Mouse (Mus musculus): ENCODE results near the gene Gm2832. TPM values are rescaled to one million over a fixed set of nuclear protein-coding genes. Genes with fewer than 3 reads are reported as not detected.
"Not testable (repeated sequence)": the region's sequence is repeated elsewhere in the genome, so short reads cannot be mapped to it uniquely, and the experiment has no call there.

Gene Gm2832
- polyA plus RNA-seq (2012), result not detected in 2 replicates

- H3K4me1 ChIP-seq (ENCODE audit: control insufficient read depth); H3K36me3 ChIP-seq (ENCODE audit: control insufficient read depth); H3K9me3 ChIP-seq (ENCODE audit: control insufficient read depth, low read length); H3K27me3 ChIP-seq (ENCODE audit: control insufficient read depth); H3K4me3 ChIP-seq (replicated peaks): not testable (repeated sequence)
Measured at GRCm38 (mm10) chr14:41278505-41278904, at the start of gene Gm2832. Gm2832 (plus strand) TSS chr14:41278805.

DNA sequence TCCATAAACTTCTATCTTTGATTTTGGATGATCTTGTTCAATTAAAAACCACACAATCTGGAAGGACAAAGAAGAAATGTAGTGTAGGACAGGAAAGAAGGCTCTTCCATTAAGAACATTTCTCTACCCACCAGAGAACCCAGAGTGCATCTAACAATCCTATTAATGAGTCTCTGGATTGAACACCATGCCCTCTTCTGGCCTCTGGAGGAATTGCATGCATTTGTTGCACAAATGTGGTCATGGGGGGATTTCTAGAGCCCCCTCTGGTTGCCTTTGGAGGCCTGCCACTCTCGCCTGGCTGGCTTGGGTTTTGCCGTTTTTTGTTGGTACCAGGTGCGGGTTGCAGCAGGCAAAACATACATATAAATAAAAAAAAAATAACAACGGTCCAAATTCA, 15.3 kb upstream of the Gm2832 start:
- H3K4me1 ChIP-seq (ENCODE audit: control insufficient read depth); H3K36me3 ChIP-seq (ENCODE audit: control insufficient read depth); H3K9me3 ChIP-seq (ENCODE audit: control insufficient read depth, low read length); H3K4me3 ChIP-seq (replicated peaks); H3K27me3 ChIP-seq (ENCODE audit: control insufficient read depth): not testable (repeated sequence)

DNA sequence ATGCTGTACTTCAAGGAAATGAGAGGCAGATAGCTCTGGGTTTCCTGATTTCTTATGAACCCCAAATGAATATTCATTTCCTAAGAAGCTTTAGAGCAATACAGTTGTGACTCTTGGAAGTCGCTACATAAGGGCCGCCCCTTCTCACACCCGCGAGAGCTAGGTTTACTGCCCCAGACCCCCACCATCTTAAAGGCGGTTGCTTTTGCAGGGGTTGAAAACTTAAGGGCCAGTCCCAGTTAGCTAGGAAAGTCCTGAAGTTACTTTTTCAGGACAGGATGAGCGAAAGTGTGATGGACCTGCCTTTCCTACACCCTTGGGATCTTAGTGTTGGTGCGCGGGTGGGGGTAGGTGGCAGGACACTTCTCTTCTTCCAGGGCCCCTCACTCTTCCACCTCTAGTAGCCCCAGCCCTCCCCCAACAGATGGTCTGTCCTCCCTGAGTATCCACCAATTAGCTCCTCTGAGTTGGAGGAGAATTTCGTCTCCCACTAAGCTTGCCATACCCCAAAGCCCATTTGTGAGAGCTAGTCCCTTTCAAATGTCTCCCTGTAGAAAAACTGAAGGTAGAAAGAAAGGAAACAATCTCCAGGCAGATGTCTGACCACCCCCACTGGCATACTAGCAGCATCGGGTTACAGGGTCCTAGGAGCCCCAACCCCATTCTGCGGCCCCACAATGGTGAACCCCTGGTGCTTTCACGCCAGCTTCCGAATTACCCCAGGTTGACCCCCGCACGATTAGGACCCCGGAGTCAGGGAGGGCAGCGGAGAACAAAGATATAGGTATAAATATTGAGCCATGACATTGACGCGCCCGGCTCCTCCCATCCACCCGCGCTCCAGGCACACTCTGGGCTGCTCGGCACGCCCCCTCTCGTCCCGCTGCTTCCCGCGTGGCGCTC, 14.5 kb upstream of the Gm2832 start:
- not testable (repeated sequence) for H3K36me3 ChIP-seq (ENCODE audit: control insufficient read depth); H3K4me1 ChIP-seq (ENCODE audit: control insufficient read depth); H3K4me3 ChIP-seq (replicated peaks); H3K9me3 ChIP-seq (ENCODE audit: control insufficient read depth, low read length); H3K27me3 ChIP-seq (ENCODE audit: control insufficient read depth)

- H3K4me1 ChIP-seq (ENCODE audit: control insufficient read depth); H3K27me3 ChIP-seq (ENCODE audit: control insufficient read depth); H3K4me3 ChIP-seq (replicated peaks); H3K36me3 ChIP-seq (ENCODE audit: control insufficient read depth); H3K9me3 ChIP-seq (ENCODE audit: control insufficient read depth, low read length): not testable (repeated sequence)
Measured at GRCm38 (mm10) chr14:41264756-41265566, 13.6 kb upstream of the Gm2832 start.

- H3K27me3 ChIP-seq (ENCODE audit: control insufficient read depth); H3K4me3 ChIP-seq (replicated peaks); H3K4me1 ChIP-seq (ENCODE audit: control insufficient read depth); H3K36me3 ChIP-seq (ENCODE audit: control insufficient read depth); H3K9me3 ChIP-seq (ENCODE audit: control insufficient read depth, low read length): not testable (repeated sequence)
Measured at GRCm38 (mm10) chr14:41285965-41286364, 7.4 kb downstream of the Gm2832 start.

Other genes with a start within 250 kb of the Gm2832 start
- not detected in 2 replicates for gene Dydc2, start 209.6 kb upstream of the Gm2832 start, polyA plus RNA-seq (2012)
- not detected in 2 replicates for gene Dydc1, start 205.9 kb upstream of the Gm2832 start, polyA plus RNA-seq (2012)
- gene Mat1a, start 173.8 kb upstream of the Gm2832 start, polyA plus RNA-seq (2012), result 0.01 TPM in 1 of 2 replicates, not detected in the other
- gene Sftpa1, start 147.0 kb upstream of the Gm2832 start, polyA plus RNA-seq (2012), result not detected in 2 replicates
- gene Mbl1, start 127.3 kb upstream of the Gm2832 start, polyA plus RNA-seq (2012), result not detected in 2 replicates
- gene Sftpd, start 93.7 kb upstream of the Gm2832 start, polyA plus RNA-seq (2012), result 0.03 TPM in 1 of 2 replicates, not detected in the other
- gene Gm5798, start 69.8 kb downstream of the Gm2832 start, polyA plus RNA-seq (2012), result not detected in 2 replicates
- not detected in 2 replicates for gene Gm7945, start 107.6 kb downstream of the Gm2832 start, polyA plus RNA-seq (2012)
- gene Gm6482, start 129.5 kb downstream of the Gm2832 start, polyA plus RNA-seq (2012), result not detected in 2 replicates
- not detected in 2 replicates for gene Gm7954, start 174.7 kb downstream of the Gm2832 start, polyA plus RNA-seq (2012)
- not detected in 2 replicates for gene Gm3486, start 210.7 kb downstream of the Gm2832 start, polyA plus RNA-seq (2012)

Measured in erythroblast, embryonic 14.5 days (primary cell).